Mouse (Mus musculus) left cerebral cortex, postnatal 4 days (tissue): ENCODE results near the gene Arhgef15. TPM values are rescaled to one million over a fixed set of nuclear protein-coding genes. Genes with fewer than 3 reads are reported as not detected.

Experiments used
- DNase-seq: peaks from one replicate; pipeline ENCODE4 v3.0.0-alpha.2; 2022
- intact Hi-C: fragments of 180-260 bp; cut with DNase I; formaldehyde crosslinking; loops from one replicate; pipeline ENCODE4 v1.15.1; 2025
- total RNA-seq, 2 experiments: library from RNA; stranded (reverse); gene quantifications; 2 replicates each; pipeline ENCODE4 v1.2.3; 2021

Gene Arhgef15
- total RNA-seq, 2 experiments from 2014 or later, result 17.6 to 19.9 TPM

- intact Hi-C loops, result no loop called here
- DNase-seq, result no peak
These were observed 30.3 kb downstream of the Arhgef15 start, which contains the start of gene Odf4 for GRCm38 (mm10) chr11:68926981-68927380. Gene Odf4, minus strand, starts transcription at chr11:68927081.

- intact Hi-C loops, result no loop called here
- DNase-seq, result no peak
These were observed 32.5 kb downstream of the Arhgef15 start for GRCm38 (mm10) chr11:68924749-68925148.

- intact Hi-C loops, result no loop called here
- DNase-seq, result no peak
These were observed 34.1 kb downstream of the Arhgef15 start for GRCm38 (mm10) chr11:68923191-68923590.

- intact Hi-C loops, result no loop called here
These were observed 42.7 kb downstream of the Arhgef15 start for GRCm38 (mm10) chr11:68914566-68914965.

GRCm38 (mm10) chr11:68911531-68912177, 45.6 kb downstream of the Arhgef15 start:
- intact Hi-C loops, result no loop called here
- no peak for DNase-seq

More at GRCm38 (mm10) chr11:68914566-68914965, 42.7 kb downstream of the Arhgef15 start:
- no peak for DNase-seq

- intact Hi-C loops, result no loop called here
- DNase-seq, result no peak
These were observed 48.3 kb downstream of the Arhgef15 start for GRCm38 (mm10) chr11:68908846-68909503.

GRCm38 (mm10) chr11:68907251-68907650, 50.0 kb downstream of the Arhgef15 start:
- no peak for DNase-seq
- intact Hi-C loops, result no loop called here

- intact Hi-C loops, result no loop called here
- peak; percentile 26 for DNase-seq
These were observed 50.9 kb downstream of the Arhgef15 start for GRCm38 (mm10) chr11:68906461-68906790.

GRCm38 (mm10) chr11:68905665-68906460, 51.4 kb downstream of the Arhgef15 start:
- no peak for DNase-seq
- intact Hi-C loops, result no loop called here

GRCm38 (mm10) chr11:68905138-68905531, 52.1 kb downstream of the Arhgef15 start:
- intact Hi-C loops, result no loop called here
- no peak for DNase-seq

- peak; percentile 75 for DNase-seq
- intact Hi-C loops, result loop anchor here (5.0 kb wide), 1 partner anchor 78 kb away; no protein-coding TSS in a partner anchor
These were observed 52.7 kb downstream of the Arhgef15 start for GRCm38 (mm10) chr11:68904375-68905137.

- intact Hi-C loops, result loop anchor here (5.0 kb wide), 1 partner anchor 79 kb away; no protein-coding TSS in a partner anchor
- no peak for DNase-seq
These were observed 53.5 kb downstream of the Arhgef15 start for GRCm38 (mm10) chr11:68903775-68904174.

GRCm38 (mm10) chr11:68902823-68903222, 54.5 kb downstream of the Arhgef15 start:
- intact Hi-C loops, result loop anchor here (5.0 kb wide), 1 partner anchor 79 kb away; no protein-coding TSS in a partner anchor
- DNase-seq, result no peak

GRCm38 (mm10) chr11:68902367-68902766, 54.9 kb downstream of the Arhgef15 start:
- intact Hi-C loops, result loop anchor here (5.0 kb wide), 1 partner anchor 80 kb away; no protein-coding TSS in a partner anchor
- DNase-seq, result no peak

GRCm38 (mm10) chr11:68902047-68902364, 55.3 kb downstream of the Arhgef15 start:
- intact Hi-C loops, result loop anchor here (5.0 kb wide), 1 partner anchor 80 kb away; no protein-coding TSS in a partner anchor
- DNase-seq, result no peak

GRCm38 (mm10) chr11:68901351-68902046, 55.8 kb downstream of the Arhgef15 start, which contains the start of gene Rpl26:
Gene Rpl26, plus strand, starts transcription at chr11:68901583.
- intact Hi-C loops, result loop anchor here (5.0 kb wide), 1 partner anchor 81 kb away; no protein-coding TSS in a partner anchor
- peak; percentile 98 for DNase-seq

- DNase-seq, result no peak
- intact Hi-C loops, result loop anchor here (5.0 kb wide), 1 partner anchor 82 kb away; no protein-coding TSS in a partner anchor
These were observed 56.5 kb downstream of the Arhgef15 start for GRCm38 (mm10) chr11:68900519-68901350.

- no peak for DNase-seq
- intact Hi-C loops, result loop anchor here (5.0 kb wide), 1 partner anchor 82 kb away; no protein-coding TSS in a partner anchor
These were observed 57.5 kb downstream of the Arhgef15 start for GRCm38 (mm10) chr11:68899815-68900214.

- intact Hi-C loops, result no loop called here
- DNase-seq, result no peak
These were observed 58.5 kb downstream of the Arhgef15 start for GRCm38 (mm10) chr11:68898790-68899189.
